Mouse (Mus musculus): ENCODE data around the gene Pus10. TPM values are rescaled to one million over a fixed set of nuclear protein-coding genes. Genes with fewer than 3 reads are reported as not detected.

Pus10 gene
- total RNA-seq, 2 experiments from 2014 or later = 13.7 to 25.4 TPM

GRCm38 (mm10) chr11:23686671-23687070 lies 21.2 kb downstream of the Pus10 start:
- intact Hi-C loops (cut with DNase I) = no loop called here
- DNase-seq (ENCODE audit: low spot score in 2 of 2) = no peak

GRCm38 (mm10) chr11:23688060-23688459 lies 22.6 kb downstream of the Pus10 start:
- no peak for DNase-seq (ENCODE audit: low spot score in 2 of 2)
- intact Hi-C loops (cut with DNase I) = no loop called here

GRCm38 (mm10) chr11:23693286-23693685 lies 27.8 kb downstream of the Pus10 start:
- DNase-seq (ENCODE audit: low spot score in 2 of 2) = no peak
- intact Hi-C loops (cut with DNase I) = no loop called here

- intact Hi-C loops (cut with DNase I) = no loop called here
- DNase-seq (ENCODE audit: low spot score in 2 of 2) = no peak
Observed at GRCm38 (mm10) chr11:23695847-23696246, 30.4 kb downstream of the Pus10 start.

GRCm38 (mm10) chr11:23698526-23698925 lies 33.1 kb downstream of the Pus10 start:
- intact Hi-C loops (cut with DNase I) = no loop called here
- DNase-seq (ENCODE audit: low spot score in 2 of 2) = no peak

GRCm38 (mm10) chr11:23699414-23700095 lies 34.1 kb downstream of the Pus10 start:
- intact Hi-C loops (cut with DNase I) = no loop called here
- no peak for DNase-seq (ENCODE audit: low spot score in 2 of 2)

- intact Hi-C loops (cut with DNase I) = no loop called here
- no peak for DNase-seq (ENCODE audit: low spot score in 2 of 2)
Observed at GRCm38 (mm10) chr11:23701831-23702230, 36.4 kb downstream of the Pus10 start.

GRCm38 (mm10) chr11:23704604-23705294 lies 39.3 kb downstream of the Pus10 start:
- intact Hi-C loops (cut with DNase I) = no loop called here
- DNase-seq (ENCODE audit: low spot score in 2 of 2) = no peak

GRCm38 (mm10) chr11:23712299-23712698 lies 46.8 kb downstream of the Pus10 start:
- intact Hi-C loops (cut with DNase I) = no loop called here

GRCm38 (mm10) chr11:23718856-23719255 lies 53.4 kb downstream of the Pus10 start:
- intact Hi-C loops (cut with DNase I) = no loop called here
- no peak for DNase-seq (ENCODE audit: low spot score in 2 of 2)

More at GRCm38 (mm10) chr11:23712299-23712698, 46.8 kb downstream of the Pus10 start:
- DNase-seq (ENCODE audit: low spot score in 2 of 2) = no peak

GRCm38 (mm10) chr11:23719825-23720224 lies 54.4 kb downstream of the Pus10 start:
- no peak for DNase-seq (ENCODE audit: low spot score in 2 of 2)
- intact Hi-C loops (cut with DNase I) = no loop called here

GRCm38 (mm10) chr11:23722326-23722725 lies 56.9 kb downstream of the Pus10 start:
- intact Hi-C loops (cut with DNase I) = no loop called here

GRCm38 (mm10) chr11:23725850-23726249 lies 60.4 kb downstream of the Pus10 start:
- intact Hi-C loops (cut with DNase I) = no loop called here
- no peak for DNase-seq (ENCODE audit: low spot score in 2 of 2)

More at GRCm38 (mm10) chr11:23722326-23722725, 56.9 kb downstream of the Pus10 start:
- no peak for DNase-seq (ENCODE audit: low spot score in 2 of 2)

GRCm38 (mm10) chr11:23726441-23726840 lies 61.0 kb downstream of the Pus10 start:
- no peak for DNase-seq (ENCODE audit: low spot score in 2 of 2)
- intact Hi-C loops (cut with DNase I) = no loop called here

GRCm38 (mm10) chr11:23728186-23728585 lies 62.7 kb downstream of the Pus10 start:
- DNase-seq (ENCODE audit: low spot score in 2 of 2) = no peak
- intact Hi-C loops (cut with DNase I) = no loop called here

- no peak for DNase-seq (ENCODE audit: low spot score in 2 of 2)
- intact Hi-C loops (cut with DNase I) = no loop called here
Observed at GRCm38 (mm10) chr11:23730120-23730519, 64.6 kb downstream of the Pus10 start.

GRCm38 (mm10) chr11:23732840-23733239 lies 67.4 kb downstream of the Pus10 start:
- intact Hi-C loops (cut with DNase I) = no loop called here
- DNase-seq (ENCODE audit: low spot score in 2 of 2) = no peak

- intact Hi-C loops (cut with DNase I) = no loop called here
- no peak for DNase-seq (ENCODE audit: low spot score in 2 of 2)
Observed at GRCm38 (mm10) chr11:23734749-23735286, 69.3 kb downstream of the Pus10 start.

- intact Hi-C loops (cut with DNase I) = no loop called here
- DNase-seq (ENCODE audit: low spot score in 2 of 2) = no peak
Observed at GRCm38 (mm10) chr11:23735820-23736470, 70.5 kb downstream of the Pus10 start.

- intact Hi-C loops (cut with DNase I) = no loop called here
- no peak for DNase-seq (ENCODE audit: low spot score in 2 of 2)
Observed at GRCm38 (mm10) chr11:23740895-23741294, 75.4 kb downstream of the Pus10 start.

Measured in left cerebral cortex, postnatal 36 days (tissue).